Mouse (Mus musculus) midbrain, embryonic 15.5 days (tissue): ENCODE measurements around the gene Samd14. TPM values are rescaled to one million over a fixed set of nuclear protein-coding genes. Genes with fewer than 3 reads are reported as not detected.
"Not testable (repeated sequence)": the region's sequence is repeated elsewhere in the genome, so short reads cannot be mapped to it uniquely, and the experiment has no call there.

Experiments used
- ATAC-seq: fragments of 200-750 bp; cut with Nextera tagmentation; replicated peaks from 2 replicates; pipeline ENCODE4 v1.8.0; 2017; ENCODE audit warnings: moderate TSS enrichment
- H3K27ac ChIP-seq: fragments of 300-500 bp; sonication (generic); 2 replicates; pipeline ENCODE4 v1.5.1; 2015; ENCODE audit warnings: mild to moderate bottlenecking, inconsistent platforms
- H3K27me3 ChIP-seq: fragments of 300-500 bp; sonication (generic); replicated peaks from 2 replicates; pipeline ENCODE4 v1.6.1; 2015; ENCODE audit warnings: inconsistent platforms
- H3K36me3 ChIP-seq: fragments of 300-500 bp; sonication (generic); replicated peaks from 2 replicates; pipeline ENCODE4 v1.6.1; 2015; ENCODE audit warnings: inconsistent platforms
- H3K4me1 ChIP-seq: fragments of 300-500 bp; sonication (generic); 2 replicates; pipeline ENCODE4 v1.6.1; 2015; ENCODE audit warnings: inconsistent platforms
- H3K4me2 ChIP-seq: fragments of 300-500 bp; sonication (generic); 2 replicates; pipeline ENCODE4 v1.6.1; 2015; ENCODE audit warnings: inconsistent platforms, mild to moderate bottlenecking, moderate library complexity
- H3K4me3 ChIP-seq: fragments of 300-500 bp; sonication (generic); 2 replicates; pipeline ENCODE4 v1.5.1; 2015; ENCODE audit warnings: mild to moderate bottlenecking, inconsistent platforms
- H3K9ac ChIP-seq: fragments of 300-500 bp; sonication (generic); 2 replicates; pipeline ENCODE4 v1.6.1; 2015; ENCODE audit warnings: mild to moderate bottlenecking, inconsistent platforms
- H3K9me3 ChIP-seq: fragments of 300-500 bp; sonication (generic); 2 replicates; pipeline ENCODE4 v1.6.1; 2016; ENCODE audit warnings: inconsistent platforms
- WGBS: fragments of 180-500 bp; shearing (Covaris S2); methylation state at CpG from one replicate; pipeline ENCODE4 v1.1.7; 2015; ENCODE audit warnings: mixed read lengths; 5-methylcytosine and 5-hydroxymethylcytosine counted together
- polyA plus RNA-seq: library from polyadenylated mRNA; unstranded; fragments of >200 nt; fragmentation: Nextera tagmentation; extraction: Ambion mirVana; gene quantifications from 2 replicates; pipeline ENCODE4 v1.2.1, GENCODE M21; 2015

Samd14 gene
- polyA plus RNA-seq: 171 and 177 TPM in 2 replicates

- Histone ChIP-seq H3K36me3 (peaks cover 5% of the 10 kb centered on the region; the same call in 1 of the 2 replicates), H3K4me1 (peaks cover 67% of the 10 kb centered on the region), H3K9me3 (no peaks in the 10 kb centered on the region), H3K4me2 (peak within 1 kb of the TSS; percentile 91), H3K27ac (peak within 1 kb of the TSS; percentile 95), H3K27me3 (no peaks in the 10 kb centered on the region), H3K4me3 (peak within 1 kb of the TSS; percentile 99), H3K9ac (peak within 1 kb of the TSS; percentile 100)
- 0% methylated on average over 28 of the region's 32 CpGs for WGBS
- peak; percentile 68 for ATAC-seq
Measured at GRCm38 (mm10) chr11:95009629-95010014, at the start of gene Samd14. Gene Samd14, plus strand, starts transcription at chr11:95009879.

GRCm38 (mm10) chr11:94962534-94963101 lies 47.1 kb upstream of the Samd14 start:
- no peak for ATAC-seq
- Histone ChIP-seq H3K9me3 (no peaks in the 10 kb centered on the region), H3K4me2 (no peak overlapping the region), H3K27ac (no peak overlapping the region), H3K4me1 (no peaks in the 10 kb centered on the region), H3K27me3 (no peaks in the 10 kb centered on the region), H3K9ac (no peak overlapping the region), H3K36me3 (no peaks in the 10 kb centered on the region), H3K4me3 (no peak overlapping the region)
- 83% methylated on average over 5 of the region's 5 CpGs for WGBS

DNA sequence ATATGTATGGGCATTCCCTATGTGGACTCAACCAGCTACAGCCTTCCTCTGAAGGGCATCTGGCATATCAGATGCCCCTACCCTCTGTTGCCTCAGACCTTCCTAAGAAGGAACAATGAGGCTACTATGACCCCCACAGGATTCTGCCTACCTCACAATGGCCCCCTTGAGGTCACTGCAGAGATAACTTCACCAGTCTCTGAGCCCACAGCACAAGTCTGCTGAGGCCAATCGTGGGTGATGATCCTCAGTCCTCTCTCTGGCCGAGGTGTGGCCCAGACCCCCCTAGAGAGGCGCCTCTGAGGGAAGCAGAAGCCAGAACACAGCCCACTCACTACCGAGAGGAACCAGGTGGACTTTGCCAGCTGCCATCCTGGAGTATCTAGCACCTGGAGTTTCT lies 42.3 kb upstream of the Samd14 start, which contains the start of gene Hils1:
Gene Hils1, plus strand, starts transcription at position 175 of the 400 bp plus-strand sequence.
- no peak for ATAC-seq
- Histone ChIP-seq H3K4me1 (no peaks in the 10 kb centered on the region), H3K27me3 (no peaks in the 10 kb centered on the region), H3K9me3 (no peaks in the 10 kb centered on the region), H3K9ac (no peak within 1 kb of the TSS), H3K4me2 (no peak within 1 kb of the TSS), H3K4me3 (no peak within 1 kb of the TSS), H3K36me3 (no peaks in the 10 kb centered on the region), H3K27ac (no peak within 1 kb of the TSS)
- WGBS: 54% methylated on average over 4 of the region's 4 CpGs

DNA sequence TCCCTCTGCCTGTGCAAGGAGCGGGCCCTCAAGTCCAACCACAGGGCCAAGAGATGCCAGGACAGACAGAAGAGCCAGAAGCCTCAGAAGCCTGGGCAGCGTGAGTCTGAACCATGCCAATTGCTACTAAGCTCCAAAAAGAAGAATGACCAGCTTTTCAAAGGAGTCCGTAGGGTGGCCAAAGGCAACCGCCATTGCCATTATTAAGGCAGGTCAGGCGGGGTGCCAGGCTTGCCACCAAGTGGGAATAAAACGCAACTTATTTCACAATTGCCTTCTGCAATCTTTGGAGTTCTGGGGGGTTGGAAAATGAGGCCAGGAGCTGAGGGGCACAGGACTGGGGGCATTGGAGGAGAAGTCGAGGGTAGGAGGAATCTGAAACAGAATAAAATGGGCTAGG lies 41.5 kb upstream of the Samd14 start:
- Histone ChIP-seq H3K4me2 (no peak overlapping the region), H3K36me3 (no peaks in the 10 kb centered on the region), H3K27me3 (no peaks in the 10 kb centered on the region), H3K9ac (no peak overlapping the region), H3K27ac (no peak overlapping the region), H3K4me1 (no peaks in the 10 kb centered on the region), H3K4me3 (no peak overlapping the region), H3K9me3 (no peaks in the 10 kb centered on the region)
- WGBS: 71% methylated on average over 7 of the region's 7 CpGs
- ATAC-seq: no peak

DNA sequence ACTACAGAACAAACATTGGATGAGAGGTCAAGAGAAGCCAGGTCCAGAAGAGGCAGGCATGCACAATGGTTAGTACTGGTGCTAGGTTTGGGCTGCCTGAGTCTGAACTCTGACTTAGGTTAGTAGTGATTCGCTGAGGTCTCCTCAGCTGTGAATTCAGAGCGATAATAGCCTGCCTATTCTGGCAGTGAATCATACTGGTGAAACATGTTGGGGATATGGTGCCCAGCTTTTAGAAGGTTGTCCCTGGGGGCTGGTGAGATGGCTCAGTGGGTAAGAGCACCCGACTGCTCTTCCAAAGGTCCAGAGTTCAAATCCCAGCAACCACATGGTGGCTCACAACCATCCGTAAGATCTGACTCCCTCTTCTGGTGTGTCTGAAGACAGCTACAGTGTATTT lies 40.0 kb upstream of the Samd14 start:
- 95% methylated on average over 4 of the region's 4 CpGs for WGBS
- not testable (repeated sequence) for H3K4me1 ChIP-seq, H3K4me3 ChIP-seq, H3K27ac ChIP-seq, ATAC-seq, H3K9ac ChIP-seq, H3K9me3 ChIP-seq, H3K4me2 ChIP-seq, H3K36me3 ChIP-seq, H3K27me3 ChIP-seq

DNA sequence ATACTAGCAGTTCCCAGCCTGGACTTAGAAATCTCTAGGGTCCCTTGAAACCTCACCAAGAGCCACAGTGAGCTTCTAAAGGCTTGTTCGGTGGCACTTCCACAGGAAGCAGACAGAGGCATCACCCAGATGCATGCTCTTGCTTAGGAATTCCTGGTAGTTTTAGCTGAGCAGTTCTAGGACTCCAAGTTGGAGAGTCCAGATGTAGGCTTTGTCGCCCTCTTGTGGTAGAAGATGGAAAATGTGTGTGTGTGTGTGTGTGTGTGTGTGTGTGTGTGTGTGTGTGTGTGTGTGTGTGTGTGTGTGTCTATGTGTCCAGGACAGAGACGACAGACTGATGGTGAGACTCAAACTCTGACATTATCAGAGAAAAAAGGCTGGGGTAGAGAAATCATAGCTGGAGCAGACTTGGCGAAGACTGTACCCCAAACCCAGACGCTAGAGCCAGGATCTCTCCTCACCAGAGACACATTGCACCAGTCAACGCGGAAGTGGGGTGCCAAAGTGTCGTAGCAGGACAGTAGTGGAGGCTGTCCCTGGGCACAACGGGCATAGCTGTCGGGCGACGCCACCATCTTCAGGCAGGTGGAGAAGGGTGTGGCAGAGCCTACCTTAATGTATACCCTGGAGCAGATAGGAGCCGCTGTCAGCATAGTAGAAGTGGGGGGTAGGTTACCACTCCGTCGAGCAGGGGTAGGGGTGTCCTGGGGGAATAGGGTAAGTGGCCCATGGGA lies 39.3 kb upstream of the Samd14 start:
- H3K9ac ChIP-seq: no peak overlapping the region

GRCm38 (mm10) chr11:94971895-94972615 lies 37.6 kb upstream of the Samd14 start:
- H3K9me3 ChIP-seq: no peaks in the 10 kb centered on the region
- H3K4me1 ChIP-seq: no peaks in the 10 kb centered on the region
- ATAC-seq: no peak
- H3K36me3 ChIP-seq: no peaks in the 10 kb centered on the region
- no peak overlapping the region for H3K4me3 ChIP-seq
- WGBS: 63% methylated on average over 16 of the region's 16 CpGs
- no peak overlapping the region for H3K4me2 ChIP-seq
- H3K27me3 ChIP-seq: no peaks in the 10 kb centered on the region
- no peak overlapping the region for H3K27ac ChIP-seq
- H3K9ac ChIP-seq: no peak overlapping the region

More for the DNA sequence above, 39.3 kb upstream of the Samd14 start:
- H3K36me3 ChIP-seq: no peaks in the 10 kb centered on the region
- 0 out of 2 replicates have a peak, but pooled peaks have one; percentile 39 for ATAC-seq
- no peaks in the 10 kb centered on the region for H3K9me3 ChIP-seq
- H3K4me1 ChIP-seq: no peaks in the 10 kb centered on the region
- H3K4me2 ChIP-seq: no peak overlapping the region
- H3K4me3 ChIP-seq: no peak overlapping the region
- no peaks in the 10 kb centered on the region for H3K27me3 ChIP-seq
- WGBS: 64% methylated on average over 15 of the region's 15 CpGs
- H3K27ac ChIP-seq: no peak overlapping the region

DNA sequence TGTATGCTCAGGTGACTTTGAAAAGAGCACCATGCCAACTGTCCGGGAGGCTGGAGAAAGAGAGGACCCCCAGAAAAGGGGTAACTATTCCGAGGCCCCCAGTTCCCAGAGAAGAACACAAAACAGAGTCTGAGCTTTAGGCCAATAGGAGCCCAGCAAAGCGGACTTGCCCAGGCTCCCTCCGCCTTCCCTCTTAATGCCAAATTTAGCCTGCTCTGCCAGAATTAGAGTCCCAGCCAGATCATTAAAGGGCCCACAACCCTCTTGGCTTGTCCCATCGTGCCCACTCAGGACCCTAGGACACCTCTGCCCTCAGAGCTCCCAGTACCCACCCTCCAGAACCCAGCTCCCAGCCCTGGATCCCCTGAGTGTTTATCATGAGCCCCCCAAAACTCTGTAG lies 36.8 kb upstream of the Samd14 start:
- no peak for ATAC-seq
- Histone ChIP-seq H3K9me3 (no peaks in the 10 kb centered on the region), H3K4me1 (peaks cover 5% of the 10 kb centered on the region), H3K27ac (no peak overlapping the region), H3K4me2 (no peak overlapping the region), H3K27me3 (no peaks in the 10 kb centered on the region), H3K4me3 (no peak overlapping the region), H3K36me3 (no peaks in the 10 kb centered on the region), H3K9ac (no peak overlapping the region)
- 63% methylated on average over 5 of the region's 5 CpGs for WGBS

GRCm38 (mm10) chr11:94973313-94973712 lies 36.4 kb upstream of the Samd14 start:
- no peak overlapping the region for H3K4me2 ChIP-seq
- peaks cover 10% of the 10 kb centered on the region for H3K4me1 ChIP-seq
- H3K9me3 ChIP-seq: no peaks in the 10 kb centered on the region
- ATAC-seq: no peak
- WGBS: 46% methylated on average over 4 of the region's 4 CpGs
- H3K9ac ChIP-seq: no peak overlapping the region
- no peak overlapping the region for H3K4me3 ChIP-seq
- no peaks in the 10 kb centered on the region for H3K36me3 ChIP-seq
- H3K27ac ChIP-seq: no peak overlapping the region
- H3K27me3 ChIP-seq: no peaks in the 10 kb centered on the region

- no peak overlapping the region for H3K4me2 ChIP-seq
- no peak overlapping the region for H3K4me3 ChIP-seq
- no peak overlapping the region for H3K27ac ChIP-seq
- H3K27me3 ChIP-seq: no peaks in the 10 kb centered on the region
- whole genome bisulfite sequencing: 60% methylated on average over 2 of the region's 2 CpGs
- no peak for ATAC-seq
- H3K36me3 ChIP-seq: no peaks in the 10 kb centered on the region
- H3K9ac ChIP-seq: no peak overlapping the region
- peaks cover 22% of the 10 kb centered on the region for H3K4me1 ChIP-seq
- no peaks in the 10 kb centered on the region for H3K9me3 ChIP-seq
Measured at GRCm38 (mm10) chr11:94974951-94975350, 34.7 kb upstream of the Samd14 start.

DNA sequence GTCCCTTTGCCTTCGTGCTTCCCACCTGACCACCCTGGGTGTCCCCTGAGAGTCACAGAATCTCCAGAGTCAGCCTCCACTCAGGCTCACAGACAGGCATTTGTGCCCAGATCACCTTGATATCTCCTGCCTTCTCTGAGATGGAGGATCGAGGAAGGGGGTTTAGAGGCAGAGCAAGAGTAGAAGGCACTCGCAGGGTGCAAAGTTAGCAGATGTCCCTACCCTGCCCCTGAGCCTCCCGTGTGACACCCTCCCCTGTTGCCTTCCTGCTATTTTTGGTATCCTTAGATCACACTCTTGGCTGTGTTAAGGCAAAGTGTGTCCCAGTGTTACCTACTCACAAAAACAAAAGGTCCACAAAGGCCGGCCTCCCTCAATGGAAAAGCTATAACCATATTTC lies 33.5 kb upstream of the Samd14 start, which contains the start of gene Sgca:
Gene Sgca, minus strand, starts transcription at position 129 of the 400 bp plus-strand sequence.
- no peak within 1 kb of the TSS for H3K27ac ChIP-seq
- H3K4me1 ChIP-seq: peaks cover 22% of the 10 kb centered on the region
- no peak within 1 kb of the TSS for H3K4me2 ChIP-seq
- no peaks in the 10 kb centered on the region for H3K27me3 ChIP-seq
- no peaks in the 10 kb centered on the region for H3K9me3 ChIP-seq
- 75% methylated on average over 5 of the region's 5 CpGs for WGBS
- H3K9ac ChIP-seq: no peak within 1 kb of the TSS
- no peak within 1 kb of the TSS for H3K4me3 ChIP-seq
- ATAC-seq: no peak
- no peaks in the 10 kb centered on the region for H3K36me3 ChIP-seq

- no peaks in the 10 kb centered on the region for H3K27me3 ChIP-seq
- peak; percentile 64 for ATAC-seq
- peak overlapping the region; percentile 36 for H3K9ac ChIP-seq
- H3K4me2 ChIP-seq: peak overlapping the region; percentile 49
- WGBS: 28% methylated on average over 9 of the region's 9 CpGs
- peak overlapping the region; percentile 24 for H3K4me3 ChIP-seq
- H3K9me3 ChIP-seq: no peaks in the 10 kb centered on the region
- H3K4me1 ChIP-seq: peaks cover 22% of the 10 kb centered on the region
- no peaks in the 10 kb centered on the region for H3K36me3 ChIP-seq
- H3K27ac ChIP-seq: peak overlapping the region; percentile 91
Measured at GRCm38 (mm10) chr11:94978178-94978915, 31.3 kb upstream of the Samd14 start.
